Mouse (Mus musculus): ENCODE measurements around the gene Psmb7. TPM values are rescaled to one million over a fixed set of nuclear protein-coding genes. Genes with fewer than 3 reads are reported as not detected.

Psmb7 gene
- polyA plus RNA-seq, 1 experiment from 2014 or later = 340 TPM

DNA sequence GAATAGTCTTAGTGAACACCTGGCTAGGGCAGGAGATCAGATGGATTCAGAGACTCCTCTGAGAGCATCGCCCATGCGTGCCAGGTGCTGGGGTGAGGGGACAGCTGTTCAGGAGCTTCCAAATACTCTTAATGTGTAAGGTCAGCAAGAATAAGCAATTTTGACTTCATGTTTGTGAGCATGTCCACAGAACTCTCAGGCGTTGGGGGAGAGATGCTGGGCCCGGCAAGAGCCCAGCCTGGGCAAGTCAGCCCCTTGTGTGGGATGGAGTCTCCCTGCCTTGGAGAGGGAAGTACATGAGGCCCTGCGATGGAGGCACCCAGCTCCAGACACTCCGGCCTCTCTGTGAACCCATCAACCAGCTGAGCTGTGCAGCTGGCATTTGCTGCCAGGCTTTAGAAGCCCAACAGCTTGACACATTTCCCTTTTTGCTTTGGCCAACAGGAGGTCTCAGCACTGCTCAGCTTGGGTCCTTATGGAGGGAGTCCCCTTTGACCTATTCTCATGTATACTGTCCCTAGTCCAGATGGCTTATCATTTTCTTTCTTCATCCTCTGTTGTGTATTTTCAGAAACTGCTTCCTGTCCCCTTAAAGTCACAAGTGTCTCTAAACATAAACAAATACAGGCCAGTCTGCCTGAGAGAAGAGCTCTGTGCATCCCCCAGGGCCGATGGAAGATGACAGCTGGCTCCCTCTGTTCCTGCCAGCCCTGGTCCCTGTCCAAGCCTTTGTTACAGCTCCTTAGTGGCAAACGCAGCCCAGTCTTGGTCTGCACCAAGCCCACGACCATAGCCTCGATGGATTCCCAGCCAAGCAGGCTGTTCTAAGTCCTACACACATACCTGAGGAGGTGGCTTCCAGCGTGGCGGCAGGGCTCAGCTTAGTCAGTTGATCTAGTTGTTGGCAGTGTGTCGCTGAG is 65.0 kb downstream of the Psmb7 start:
- no peaks in the 10 kb centered on the region for H3K9me3 ChIP-seq (replicated peaks)
- no peak for DNase-seq (ENCODE audit: low spot score)
- no peaks in the 10 kb centered on the region for H3K4me1 ChIP-seq
- no peak overlapping the region for H3K27ac ChIP-seq
- 61% methylated on average over 13 of the region's 13 CpGs for WGBS
- H3K4me3 ChIP-seq = no peak overlapping the region
- peaks cover 82% of the 10 kb centered on the region for H3K36me3 ChIP-seq
- H3K27me3 ChIP-seq (ENCODE audit: low read depth, poor library complexity, severe bottlenecking) = no peaks in the 10 kb centered on the region

DNA sequence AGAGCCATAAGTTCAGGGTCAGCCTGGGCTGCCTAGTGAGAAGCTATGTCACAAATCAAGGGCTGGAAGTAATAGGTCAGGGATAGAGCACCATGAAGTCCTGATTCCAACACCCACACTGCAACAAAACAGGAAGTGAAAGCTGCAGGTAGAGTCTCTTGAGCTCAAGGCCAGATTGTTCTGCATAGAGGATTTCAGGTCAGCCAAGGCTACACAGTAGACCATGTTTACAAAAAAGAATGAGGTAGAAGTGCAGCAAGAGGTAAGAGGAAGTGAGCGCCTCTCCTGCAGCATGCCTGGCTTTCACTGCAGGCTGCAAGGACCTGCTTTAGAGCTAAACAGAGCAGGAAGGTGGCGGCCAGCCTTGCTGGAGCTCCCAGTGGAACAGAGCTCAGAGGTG is 69.2 kb downstream of the Psmb7 start:
- no peaks in the 10 kb centered on the region for H3K9me3 ChIP-seq (replicated peaks)
- H3K27ac ChIP-seq = no peak overlapping the region
- no peak overlapping the region for H3K4me3 ChIP-seq
- peaks cover 91% of the 10 kb centered on the region for H3K36me3 ChIP-seq
- no peaks in the 10 kb centered on the region for H3K27me3 ChIP-seq (ENCODE audit: low read depth, poor library complexity, severe bottlenecking)
- no peaks in the 10 kb centered on the region for H3K4me1 ChIP-seq
- WGBS = 86% methylated on average over 2 of the region's 2 CpGs
- no peak for DNase-seq (ENCODE audit: low spot score)

- no peak overlapping the region for H3K27ac ChIP-seq
These were observed 71.8 kb downstream of the Psmb7 start for GRCm38 (mm10) chr2:38571971-38572601.

DNA sequence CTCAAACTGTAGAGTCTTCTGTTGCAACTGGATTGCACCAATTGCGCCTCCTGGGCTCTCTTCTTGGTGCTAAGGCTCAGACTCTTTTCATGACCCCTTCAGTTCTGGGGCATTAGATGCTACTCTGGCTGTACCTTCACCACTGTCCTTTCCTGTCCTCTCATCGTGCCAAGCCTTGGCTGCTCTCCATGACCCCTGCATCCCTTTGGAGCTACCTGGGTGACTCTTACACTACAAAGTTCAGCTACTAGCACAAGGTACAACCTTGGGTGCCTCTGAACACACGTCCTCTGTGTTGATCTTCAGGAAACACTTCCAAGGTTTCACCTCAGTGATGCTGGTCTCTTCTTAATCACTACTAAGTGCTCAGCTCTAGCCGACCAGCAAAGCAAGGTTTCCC is 81.3 kb downstream of the Psmb7 start:
- DNase-seq (ENCODE audit: low spot score) = no peak
- H3K4me3 ChIP-seq = no peak overlapping the region
- peaks cover 75% of the 10 kb centered on the region for H3K36me3 ChIP-seq
- WGBS = 95% methylated on average over 4 of the region's 4 CpGs
- no peaks in the 10 kb centered on the region for H3K27me3 ChIP-seq (ENCODE audit: low read depth, poor library complexity, severe bottlenecking)
- no peaks in the 10 kb centered on the region for H3K9me3 ChIP-seq (replicated peaks)
- H3K27ac ChIP-seq = no peak overlapping the region
- H3K4me1 ChIP-seq = no peaks in the 10 kb centered on the region; the same call in 1 of the 2 replicates

More at GRCm38 (mm10) chr2:38571971-38572601, 71.8 kb downstream of the Psmb7 start:
- Histone ChIP-seq H3K27me3 (ENCODE audit: low read depth, poor library complexity, severe bottlenecking) (no peaks in the 10 kb centered on the region), H3K4me3 (no peak overlapping the region), H3K36me3 (peaks cover 87% of the 10 kb centered on the region), H3K9me3 (replicated peaks) (no peaks in the 10 kb centered on the region), H3K4me1 (no peaks in the 10 kb centered on the region; the same call in 1 of the 2 replicates)
- DNase-seq (ENCODE audit: low spot score) = no peak
- 90% methylated on average over 23 of the region's 23 CpGs for WGBS

DNA sequence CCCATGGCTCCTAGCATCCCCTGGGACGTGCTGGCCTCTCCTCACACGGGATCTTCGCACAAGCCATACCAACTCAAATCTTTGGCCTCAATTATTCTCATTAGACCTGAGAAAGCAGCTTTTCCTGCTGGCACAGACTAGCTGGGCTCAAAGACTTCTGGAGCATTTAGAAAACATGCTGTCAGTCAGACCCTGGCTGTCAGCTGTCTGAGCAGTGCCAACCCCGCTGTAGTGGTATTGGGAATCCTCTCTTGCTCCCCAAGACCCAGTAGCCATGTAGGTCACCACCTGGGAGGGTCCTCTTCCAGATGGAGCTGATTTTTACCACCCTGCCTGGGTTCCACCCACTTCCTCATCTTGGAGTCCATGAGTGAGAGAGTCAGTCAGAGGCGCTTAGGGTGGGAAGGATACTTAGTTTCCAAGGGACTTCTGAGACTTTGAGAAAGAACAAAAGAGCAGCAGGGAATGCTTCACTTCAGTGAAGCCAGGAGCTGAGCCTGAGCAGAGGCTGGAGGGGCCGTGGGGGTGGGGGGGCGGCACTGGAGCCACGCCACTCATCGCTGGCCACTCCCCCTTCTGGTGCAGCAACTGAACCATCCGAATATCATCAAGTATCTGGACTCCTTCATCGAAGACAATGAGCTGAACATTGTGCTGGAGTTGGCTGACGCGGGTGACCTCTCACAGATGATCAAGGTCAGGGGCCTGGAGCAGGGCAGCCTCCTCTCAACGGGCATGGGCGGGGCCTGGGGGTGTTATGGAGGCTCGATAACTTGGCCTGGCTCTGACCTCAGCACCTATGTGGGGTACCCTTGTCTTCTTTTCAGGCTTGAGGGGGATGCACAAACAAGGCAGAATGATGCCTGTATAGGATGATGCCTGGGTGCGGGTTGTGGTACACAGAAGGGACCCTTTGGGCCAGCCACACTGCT is 83.3 kb downstream of the Psmb7 start:
- Histone ChIP-seq H3K27ac (no peak overlapping the region), H3K36me3 (peaks cover 63% of the 10 kb centered on the region), H3K4me1 (no peaks in the 10 kb centered on the region), H3K9me3 (replicated peaks) (no peaks in the 10 kb centered on the region), H3K4me3 (no peak overlapping the region), H3K27me3 (ENCODE audit: low read depth, poor library complexity, severe bottlenecking) (no peaks in the 10 kb centered on the region)
- DNase-seq (ENCODE audit: low spot score) = no peak
- WGBS = 76% methylated on average over 17 of the region's 17 CpGs

DNA sequence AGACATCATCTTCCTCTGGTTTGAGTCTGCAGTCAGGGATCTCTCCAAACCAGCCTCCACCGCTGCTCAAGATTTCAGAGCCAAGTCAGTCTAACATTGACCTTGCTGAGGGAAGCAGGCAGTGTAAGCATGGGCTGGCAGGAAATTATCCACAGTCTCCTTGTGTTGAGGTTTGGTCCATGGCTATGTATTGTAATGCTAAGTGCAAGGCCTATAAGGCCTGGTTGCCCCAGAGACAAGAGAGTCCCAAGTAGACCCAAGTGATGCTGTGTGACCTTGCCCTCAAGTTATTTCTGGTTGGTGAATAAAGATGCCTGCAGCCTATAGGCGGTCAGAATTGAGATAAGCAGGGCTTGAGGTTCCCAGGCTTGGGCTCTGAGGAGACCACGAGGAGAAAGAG is 87.2 kb downstream of the Psmb7 start:
- 92% methylated on average over 3 of the region's 3 CpGs for WGBS
- H3K36me3 ChIP-seq = peaks cover 51% of the 10 kb centered on the region
- H3K27me3 ChIP-seq (ENCODE audit: low read depth, poor library complexity, severe bottlenecking) = no peaks in the 10 kb centered on the region
- no peak overlapping the region for H3K4me3 ChIP-seq
- DNase-seq (ENCODE audit: low spot score) = no peak
- H3K9me3 ChIP-seq (replicated peaks) = no peaks in the 10 kb centered on the region
- no peak overlapping the region for H3K27ac ChIP-seq
- H3K4me1 ChIP-seq = peaks cover 11% of the 10 kb centered on the region

DNA sequence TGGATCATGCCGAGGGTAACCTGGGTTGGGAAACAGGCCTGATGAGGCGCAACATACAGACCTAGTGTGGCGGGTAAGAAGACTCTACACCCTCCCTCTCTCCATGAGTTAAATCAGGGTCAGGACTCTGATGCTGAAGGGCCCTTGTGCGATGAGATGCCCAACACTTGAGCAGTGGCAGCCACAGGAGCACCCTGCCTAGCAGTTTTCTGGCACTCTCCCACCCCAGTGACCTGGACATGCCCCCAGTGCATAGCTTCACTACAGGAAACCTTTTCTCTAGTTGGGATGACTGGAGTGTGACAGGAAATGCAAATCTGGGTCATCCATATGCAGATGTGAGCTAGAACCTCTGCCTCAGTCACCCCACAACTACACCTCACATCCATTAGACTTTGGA is 88.2 kb downstream of the Psmb7 start:
- 90% methylated on average over 4 of the region's 4 CpGs for WGBS
- Histone ChIP-seq H3K4me3 (no peak overlapping the region), H3K36me3 (peaks cover 52% of the 10 kb centered on the region), H3K9me3 (replicated peaks) (no peaks in the 10 kb centered on the region), H3K27me3 (ENCODE audit: low read depth, poor library complexity, severe bottlenecking) (no peaks in the 10 kb centered on the region), H3K27ac (no peak overlapping the region), H3K4me1 (peaks cover 11% of the 10 kb centered on the region)
- no peak for DNase-seq (ENCODE audit: low spot score)

- Histone ChIP-seq H3K27me3 (ENCODE audit: low read depth, poor library complexity, severe bottlenecking) (no peaks in the 10 kb centered on the region), H3K4me3 (no peak overlapping the region), H3K4me1 (peaks cover 11% of the 10 kb centered on the region), H3K9me3 (replicated peaks) (no peaks in the 10 kb centered on the region), H3K27ac (no peak overlapping the region; the same call in 1 of the 2 replicates), H3K36me3 (peaks cover 42% of the 10 kb centered on the region)
- WGBS = 83% methylated on average over 19 of the region's 19 CpGs
- no peak for DNase-seq (ENCODE audit: low spot score)
These were observed 89.5 kb downstream of the Psmb7 start for GRCm38 (mm10) chr2:38554226-38554995.

- H3K4me3 ChIP-seq = no peak overlapping the region
- H3K4me1 ChIP-seq = peaks cover 21% of the 10 kb centered on the region
- no peaks in the 10 kb centered on the region for H3K9me3 ChIP-seq (replicated peaks)
- no peaks in the 10 kb centered on the region for H3K27me3 ChIP-seq (ENCODE audit: low read depth, poor library complexity, severe bottlenecking)
- no peak overlapping the region for H3K27ac ChIP-seq
- 69% methylated on average over 15 of the region's 15 CpGs for whole genome bisulfite sequencing
- peaks cover 25% of the 10 kb centered on the region for H3K36me3 ChIP-seq
- DNase-seq (ENCODE audit: low spot score) = no peak
These were observed 91.9 kb downstream of the Psmb7 start for GRCm38 (mm10) chr2:38552004-38552443.

DNA sequence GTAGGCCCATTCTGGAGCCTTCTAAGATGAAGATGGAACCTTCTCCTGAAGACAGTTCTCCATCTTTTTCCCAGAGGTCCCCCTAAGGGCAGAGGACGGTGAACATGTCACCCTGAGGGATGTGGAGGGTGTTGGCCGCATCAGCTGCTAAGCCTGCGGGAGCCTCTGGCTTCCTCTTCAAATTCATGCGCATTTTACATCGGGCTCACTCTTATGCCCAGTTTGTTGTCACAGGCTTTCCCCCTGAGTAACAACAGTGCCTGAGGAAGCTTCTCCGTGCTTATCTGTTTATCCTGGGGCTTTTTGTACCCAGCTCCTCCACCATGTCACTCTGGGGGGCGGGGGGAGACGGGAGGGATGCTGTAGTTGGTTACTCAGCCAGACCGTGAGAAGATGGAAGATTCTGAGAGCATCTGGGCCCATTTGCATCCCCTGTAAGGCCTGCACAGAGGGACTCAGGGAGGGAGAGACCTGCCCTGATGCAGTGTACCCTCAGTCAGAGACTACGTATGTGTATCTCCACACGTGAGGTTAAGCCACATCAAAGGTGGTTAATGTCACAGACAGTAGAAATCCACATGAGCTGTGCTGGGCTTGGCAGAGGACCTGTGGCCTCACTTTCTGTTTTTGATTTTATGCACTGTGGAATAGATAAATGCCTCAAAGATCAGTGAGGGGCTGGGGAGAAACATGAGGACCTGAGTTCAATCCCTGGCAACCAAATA is 95.9 kb downstream of the Psmb7 start:
- Histone ChIP-seq H3K27me3 (ENCODE audit: low read depth, poor library complexity, severe bottlenecking) (no peaks in the 10 kb centered on the region), H3K4me3 (no peak overlapping the region), H3K36me3 (peaks cover 23% of the 10 kb centered on the region), H3K27ac (no peak overlapping the region), H3K9me3 (replicated peaks) (no peaks in the 10 kb centered on the region), H3K4me1 (peaks cover 30% of the 10 kb centered on the region)
- DNase-seq (ENCODE audit: low spot score) = no peak
- WGBS = 70% methylated on average over 11 of the region's 11 CpGs

DNA sequence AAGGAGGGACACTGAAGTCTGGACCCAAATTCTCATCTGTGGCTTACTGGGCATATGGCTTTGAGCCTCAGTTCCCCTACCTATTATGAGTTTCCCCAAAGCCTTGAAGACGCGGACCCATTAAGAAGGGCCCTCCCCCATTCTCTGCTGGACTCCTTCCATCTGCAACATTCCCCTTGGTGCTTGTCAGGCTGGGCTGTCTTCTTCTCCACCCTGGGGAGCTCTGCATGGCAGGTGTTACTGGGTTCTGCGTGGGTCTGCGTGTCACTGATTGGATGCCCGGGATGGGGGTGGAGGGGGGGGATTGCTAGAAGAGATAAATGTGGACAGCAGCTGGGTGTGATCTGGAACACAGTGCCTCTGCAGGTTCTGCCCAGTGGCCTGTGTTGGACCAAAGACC is 97.1 kb downstream of the Psmb7 start:
- Histone ChIP-seq H3K4me3 (no peak overlapping the region), H3K9me3 (replicated peaks) (no peaks in the 10 kb centered on the region), H3K27me3 (ENCODE audit: low read depth, poor library complexity, severe bottlenecking) (no peaks in the 10 kb centered on the region), H3K27ac (peak overlapping the region; percentile 59; the same call in 1 of the 2 replicates), H3K4me1 (peaks cover 30% of the 10 kb centered on the region), H3K36me3 (peaks cover 14% of the 10 kb centered on the region)
- 86% methylated on average over 5 of the region's 5 CpGs for WGBS
- DNase-seq (ENCODE audit: low spot score) = no peak
